In the genomic region with DNA sequence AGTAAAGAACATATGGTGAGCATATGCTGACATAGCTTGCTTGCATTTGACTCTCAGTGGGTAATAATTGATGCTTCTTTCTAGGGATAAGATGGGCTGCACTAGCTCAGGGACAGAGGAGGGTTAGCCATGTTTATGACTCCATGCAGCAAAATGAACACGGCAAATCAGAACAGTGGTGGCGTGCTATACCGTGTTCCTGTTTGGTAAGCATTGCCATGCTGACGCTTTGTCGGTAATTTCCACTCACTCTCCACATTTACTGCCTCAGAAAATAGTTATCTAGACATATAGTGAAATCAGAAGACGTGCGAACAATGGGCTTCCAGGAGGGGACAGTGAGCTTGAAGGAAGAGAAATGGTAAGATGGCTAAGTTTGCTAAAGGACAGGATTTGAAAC, we compare ENCODE assay signal across 10 mouse cellular contexts. TPM values are rescaled to one million over a fixed set of nuclear protein-coding genes. Genes with fewer than 3 reads are reported as not detected.
"Had no signal": no experiment of that assay in that cellular context is flagged by ENCODE, and none has a peak within 500 bp of the region (broad histone marks: within the 10 kb centered on the region; RNA-seq: fewer than 3 reads in every experiment).

No protein-coding gene starts in this region.

- H3K9ac ChIP-seq: liver, embryonic 15.5 days; midbrain, embryonic 13.5 days had no signal

- H3K27me3 ChIP-seq: liver, embryonic 15.5 days; midbrain, embryonic 13.5 days had no signal

- DNase-seq: kidney, postnatal 4 days; lung, adult 2 months; lung, postnatal 36 days; thymus, adult 2 months; thymus, postnatal 36 days had no signal

- H3K27ac ChIP-seq: limb, embryonic 10.5 days; liver, embryonic 15.5 days; midbrain, embryonic 13.5 days had no signal

- H3K9me3 ChIP-seq: limb, embryonic 10.5 days; liver, embryonic 15.5 days; midbrain, embryonic 13.5 days had no signal

- H3K4me3 ChIP-seq: left cerebral cortex, adult 2 months; limb, embryonic 10.5 days; liver, embryonic 15.5 days; midbrain, embryonic 13.5 days had no signal

RNA-seq across cellular contexts. Expression of a gene that starts 58.1 kb away (rescaled TPM):
- total RNA-seq: megakaryocyte progenitor cell, adult 5-6 weeks had no signal
